Mouse (Mus musculus) adrenal gland, adult 8-10 months (tissue): ENCODE measurements at regions not wholly inside any gene's neighbourhood (a gene's known extent, or its start where the extent isn't known, plus 50 kb on each side); places are given as distances from the start of the nearest gene placed in this dataset.

Experiments
- DNase-seq: peaks from one replicate; pipeline ENCODE4 v3.0.0; 2022

- DNase-seq, result no peak
Measured at GRCm38 (mm10) chr13:5726446-5726845, 134.8 kb upstream of the Klf6 start.

- no peak for DNase-seq
Measured at GRCm38 (mm10) chr13:5728172-5728571, 133.1 kb upstream of the Klf6 start.

- no peak for DNase-seq
Measured at GRCm38 (mm10) chr13:5728808-5729207, 132.5 kb upstream of the Klf6 start.

GRCm38 (mm10) chr13:5729426-5730068, 131.7 kb upstream of the Klf6 start:
- DNase-seq, result no peak

DNA sequence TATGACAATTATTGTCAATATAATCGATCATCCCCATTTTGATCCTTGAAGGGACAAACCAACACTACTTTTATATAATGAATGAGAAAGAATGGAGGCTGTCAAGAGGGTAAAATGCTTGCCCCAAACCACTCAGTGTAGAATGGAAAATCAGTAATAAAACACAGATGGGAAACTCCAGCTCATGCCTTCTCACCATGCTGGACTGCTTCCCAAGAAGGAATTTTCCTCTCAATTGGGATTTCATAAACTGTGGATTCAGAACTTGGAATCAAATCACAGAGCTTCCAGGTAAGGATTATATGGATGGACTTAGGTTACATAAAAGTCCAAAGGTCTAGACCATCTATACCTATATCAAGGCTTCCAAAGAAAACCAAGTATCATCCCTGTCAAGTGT, 129.1 kb upstream of the Klf6 start:
- DNase-seq, result no peak

- no peak for DNase-seq
Measured at GRCm38 (mm10) chr13:5735027-5735624, 126.2 kb upstream of the Klf6 start.

DNA sequence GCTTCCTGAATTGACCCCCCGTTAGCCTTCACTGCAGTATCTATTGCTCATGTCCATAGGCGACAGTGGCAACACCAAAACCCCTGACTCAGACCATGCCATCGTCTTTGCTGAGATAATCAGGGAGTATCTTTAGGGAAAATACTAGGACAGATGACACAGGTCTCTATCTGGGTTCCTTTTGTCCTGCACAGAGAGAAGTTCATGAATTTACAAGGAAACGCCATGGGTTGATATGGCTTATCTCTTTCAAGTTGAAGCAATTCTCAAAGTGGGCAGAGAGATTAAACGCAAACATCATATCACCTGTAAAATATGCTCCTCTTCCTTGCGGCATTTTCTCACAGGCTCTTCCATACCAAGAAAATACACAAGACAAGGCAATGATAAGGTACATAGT, 124.8 kb upstream of the Klf6 start:
- DNase-seq, result no peak

GRCm38 (mm10) chr13:5737214-5737613, 124.1 kb upstream of the Klf6 start:
- no peak for DNase-seq

DNA sequence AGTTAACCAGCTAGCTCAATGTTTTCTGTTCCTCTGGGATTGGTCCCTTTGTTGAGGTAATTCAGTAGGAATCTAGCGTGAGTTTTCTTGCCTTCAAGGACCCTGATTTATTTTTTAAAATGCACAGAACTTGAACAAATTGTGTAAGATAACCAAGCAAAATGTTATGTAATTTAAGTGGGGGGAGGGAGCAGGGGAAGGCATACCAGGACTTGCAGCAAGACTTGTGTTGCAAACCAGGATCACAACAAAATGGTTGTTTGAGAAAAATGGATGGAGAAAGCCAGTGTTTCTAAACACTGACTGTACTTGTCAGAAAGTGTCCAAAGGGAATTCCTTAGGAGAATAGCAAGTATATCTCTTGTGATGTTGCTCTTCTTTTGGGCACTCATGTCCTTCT, 120.5 kb upstream of the Klf6 start:
- no peak for DNase-seq

DNA sequence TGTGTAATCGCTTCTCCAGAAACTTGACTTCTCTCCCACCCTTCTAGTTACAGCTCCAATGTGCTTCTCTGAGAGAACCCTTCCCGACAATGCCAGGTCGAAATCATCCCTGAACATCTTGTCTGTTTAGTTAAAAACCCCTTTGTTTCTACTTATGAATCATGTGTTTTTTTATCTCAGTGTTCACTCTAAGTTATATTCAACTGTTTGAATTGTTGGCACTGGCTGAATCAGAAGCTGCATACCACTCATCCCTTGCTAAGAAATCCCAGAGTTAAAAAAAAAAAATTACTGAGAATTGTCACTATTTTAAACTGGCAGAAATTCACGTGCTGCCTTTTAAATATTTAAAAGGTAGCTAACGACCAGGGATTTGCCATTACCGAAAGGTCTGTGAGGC, 116.3 kb upstream of the Klf6 start:
- no peak for DNase-seq

DNA sequence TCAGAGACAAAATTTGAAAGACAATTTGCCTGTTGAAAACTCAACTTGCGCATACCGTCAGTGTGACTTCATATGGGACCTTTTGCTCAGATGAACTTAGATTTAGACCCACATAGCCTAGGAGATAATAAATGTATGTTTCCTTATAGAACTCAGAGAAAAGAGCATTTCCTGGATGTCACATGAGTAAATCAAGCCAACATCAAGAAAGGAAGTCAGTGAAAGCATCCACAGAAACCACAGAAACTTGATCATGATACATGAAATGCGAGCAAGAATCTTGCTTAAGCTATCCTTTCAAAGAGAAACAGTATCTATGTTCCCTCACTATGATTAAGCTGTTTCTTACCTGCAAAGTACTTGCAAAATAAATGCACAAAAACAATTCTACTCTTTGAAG, 104.1 kb upstream of the Klf6 start:
- DNase-seq, result no peak

DNA sequence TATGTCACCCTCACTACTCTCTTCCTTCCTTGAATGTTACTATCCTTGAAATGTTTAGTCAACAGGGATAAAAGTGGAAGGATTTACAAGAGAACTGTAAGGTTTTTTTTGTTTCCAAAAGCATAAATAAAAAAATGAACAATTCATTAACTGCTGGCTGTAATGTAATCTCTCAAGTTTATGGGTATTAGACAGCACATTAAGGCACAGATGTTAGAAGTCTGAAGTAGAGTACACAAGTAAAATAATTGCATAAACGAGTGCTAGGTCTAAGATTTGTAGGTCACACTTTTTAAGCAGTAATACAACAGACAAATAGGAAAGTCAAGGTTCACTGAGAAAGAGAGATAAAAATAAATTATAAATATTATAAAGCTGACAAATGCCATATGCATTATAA, 103.3 kb upstream of the Klf6 start:
- DNase-seq, result no peak

GRCm38 (mm10) chr13:5760030-5760429, 101.3 kb upstream of the Klf6 start:
- DNase-seq, result no peak

DNA sequence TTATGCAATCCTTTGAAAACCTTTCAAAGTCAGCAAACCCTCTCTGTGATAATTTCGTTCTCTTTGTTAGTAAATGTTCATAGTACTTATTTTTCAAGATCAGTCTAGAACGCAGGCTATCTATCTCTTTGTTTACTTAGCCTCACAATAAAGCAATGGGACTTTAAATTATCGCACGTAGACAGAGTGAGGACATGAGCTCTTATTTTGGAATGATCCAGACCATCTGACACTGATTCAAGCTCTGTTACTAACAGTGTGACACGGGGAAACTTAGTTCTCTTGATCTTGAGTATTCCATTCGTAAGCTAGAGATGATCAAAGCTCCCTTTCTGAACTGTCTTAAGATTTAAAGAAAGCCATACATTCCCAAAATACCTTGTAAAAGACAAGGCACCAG, 94.9 kb upstream of the Klf6 start:
- DNase-seq, result no peak

DNA sequence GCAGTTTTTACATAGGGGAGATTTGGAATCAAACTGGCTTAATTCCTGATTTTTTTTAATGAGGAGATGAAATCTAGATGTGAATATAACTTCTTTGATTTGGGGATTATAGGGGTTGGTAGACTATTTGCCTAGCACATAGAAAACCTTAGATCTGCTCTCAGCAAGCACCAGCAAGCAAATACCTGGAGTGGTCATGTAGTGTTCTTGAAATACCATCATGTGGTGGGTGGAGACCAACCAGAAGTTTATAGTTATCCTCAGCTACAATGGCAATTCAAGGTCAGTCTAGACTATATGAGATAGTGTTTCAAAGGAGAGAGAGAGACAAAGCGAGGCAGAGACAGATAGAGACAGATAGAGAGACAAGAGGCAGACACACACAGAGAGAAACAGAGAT, 94.1 kb upstream of the Klf6 start:
- no peak for DNase-seq

- no peak for DNase-seq
Measured at GRCm38 (mm10) chr13:5768699-5769098, 92.6 kb upstream of the Klf6 start.

DNA sequence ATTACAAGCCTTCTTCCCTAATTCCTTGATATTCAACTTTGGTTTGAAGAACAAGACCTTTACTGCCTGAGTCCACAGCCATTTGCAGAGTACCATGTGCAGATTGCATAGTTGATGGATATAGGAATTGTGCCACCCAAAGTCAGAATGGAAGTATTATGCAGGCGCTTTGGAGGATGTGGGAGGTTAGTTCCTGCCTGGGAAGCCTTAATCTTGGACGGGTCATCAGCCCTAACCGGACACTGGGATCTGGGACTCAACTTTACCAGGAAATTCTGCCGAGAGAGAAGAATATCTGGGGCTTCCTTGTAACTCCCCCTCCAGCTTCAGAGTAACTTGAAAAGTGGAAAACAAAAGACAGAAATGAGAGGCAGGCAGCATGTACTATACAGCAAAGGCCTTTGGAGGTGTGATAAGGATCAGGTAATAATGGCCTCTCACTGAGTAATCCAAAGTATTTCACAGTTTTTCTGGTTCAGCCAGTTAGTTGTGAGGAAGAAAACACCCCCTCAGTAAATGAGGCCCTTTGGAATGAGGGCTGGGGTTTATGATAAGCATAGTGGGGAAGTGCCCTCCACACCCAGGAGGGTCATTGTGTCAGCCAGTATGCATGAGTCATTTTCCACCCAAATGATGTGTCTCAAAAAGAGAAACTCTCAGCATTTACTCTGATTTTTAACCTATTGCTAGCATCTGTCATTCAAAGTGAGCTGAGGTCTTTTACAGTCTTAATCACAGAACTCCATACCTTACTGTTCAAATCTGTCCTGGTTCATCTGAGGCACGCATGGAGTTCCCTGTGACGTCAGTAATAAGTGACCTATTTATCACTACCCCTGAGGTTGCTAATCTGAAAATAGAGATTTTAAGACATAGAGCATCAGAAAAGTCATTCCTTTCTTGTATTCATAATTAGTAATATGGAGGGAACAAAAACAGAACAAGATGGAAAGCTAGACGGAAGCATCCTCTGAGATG, 91.7 kb upstream of the Klf6 start:
- no peak for DNase-seq

DNA sequence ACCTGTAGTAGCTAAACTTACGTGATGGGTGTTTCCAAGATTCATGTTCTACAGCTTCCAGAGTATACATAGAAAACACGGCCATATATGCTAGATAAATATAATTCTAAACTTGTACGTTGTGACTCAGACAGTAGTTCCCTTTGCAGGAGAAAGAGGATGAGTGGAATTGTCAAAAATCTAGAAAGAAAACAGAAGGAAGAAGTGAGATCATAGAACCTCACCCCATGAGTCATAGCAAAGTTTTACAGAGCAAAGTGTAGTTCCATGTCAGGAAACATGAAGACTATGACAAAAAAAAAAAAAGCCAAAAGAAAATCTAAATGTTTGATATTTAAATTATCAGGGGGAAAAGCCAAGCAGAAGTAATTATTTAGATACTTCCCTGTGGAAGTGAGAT, 87.5 kb upstream of the Klf6 start:
- no peak for DNase-seq

GRCm38 (mm10) chr13:5778443-5779171, 82.7 kb upstream of the Klf6 start:
- no peak for DNase-seq

- DNase-seq, result no peak
Measured at GRCm38 (mm10) chr13:5779410-5779809, 81.9 kb upstream of the Klf6 start.

GRCm38 (mm10) chr13:5782540-5782939, 78.7 kb upstream of the Klf6 start:
- no peak for DNase-seq

GRCm38 (mm10) chr13:5787114-5787513, 74.2 kb upstream of the Klf6 start:
- no peak for DNase-seq

- no peak for DNase-seq
Measured at GRCm38 (mm10) chr13:5789302-5789701, 72.0 kb upstream of the Klf6 start.
